Mouse (Mus musculus) left cerebral cortex, adult 2 months (tissue): ENCODE results near the gene Ccdc159. TPM values are rescaled to one million over a fixed set of nuclear protein-coding genes. Genes with fewer than 3 reads are reported as not detected.
A peak's percentile ranks its signal among the peaks of the same experiment; 100 is the strongest.

Source experiments
- DNase-seq, 2 experiments: peaks; one replicate each; pipeline ENCODE4 v3.0.0; 2021 to 2022; ENCODE audit warnings: low spot score in 2 of 2, mixed read lengths in 1 of 2; ENCODE audit errors: extremely low spot score in 1 of 2
- H3K27ac ChIP-seq: fragments of 200-600 bp; 2 replicates; pipeline ENCODE4 v1.8.1; 2022
- H3K4me3 ChIP-seq: fragments of 200-600 bp; 2 replicates; pipeline ENCODE4 v1.8.1; 2022
- CTCF ChIP-seq: fragments of 200-600 bp; IDR thresholded peaks from 2 replicates; pipeline ENCODE4 v1.8.1; 2022; ENCODE audit warnings: antibody characterized with exemption, mild to moderate bottlenecking, moderate library complexity
- intact Hi-C: fragments of 180-260 bp; cut with DNase I; formaldehyde crosslinking; loops from one replicate; pipeline ENCODE4 v1.15.1; 2025
- total RNA-seq, 2 experiments: library from RNA; stranded (reverse); gene quantifications; 2 replicates each; pipeline ENCODE4 v1.2.3; 2021

Ccdc159 gene
- total RNA-seq, 2 experiments from 2014 or later: 18.2 to 18.9 TPM

- no peak for TF ChIP-seq CTCF
- Histone ChIP-seq H3K4me3 (no peak overlapping the region), H3K27ac (no peak overlapping the region)
- intact Hi-C loops: no loop called here
- DNase-seq: no peak
Measured at GRCm38 (mm10) chr9:21968883-21969282, 41.6 kb downstream of the Ccdc159 start.

GRCm38 (mm10) chr9:21969304-21969703, 42.0 kb downstream of the Ccdc159 start:
- no peak for TF ChIP-seq CTCF
- intact Hi-C loops: no loop called here
- Histone ChIP-seq H3K27ac (no peak overlapping the region), H3K4me3 (no peak overlapping the region)
- DNase-seq: no peak

GRCm38 (mm10) chr9:21976626-21977175, 49.4 kb downstream of the Ccdc159 start:
- no peak for TF ChIP-seq CTCF
- H3K4me3 ChIP-seq: no peak overlapping the region
- no peak for DNase-seq
- intact Hi-C loops: loop anchor here (5.0 kb wide), 1 partner anchor 171 kb away; no protein-coding TSS in a partner anchor
- no peak overlapping the region for H3K27ac ChIP-seq

GRCm38 (mm10) chr9:21977331-21977730, 50.1 kb downstream of the Ccdc159 start:
- H3K4me3 ChIP-seq: no peak overlapping the region
- intact Hi-C loops: loop anchor here (5.0 kb wide), 1 partner anchor 170 kb away; no protein-coding TSS in a partner anchor
- DNase-seq: no peak
- H3K27ac ChIP-seq: no peak overlapping the region
- no peak for TF ChIP-seq CTCF

- DNase-seq: no peak
- peak; percentile 64 for TF ChIP-seq CTCF
- intact Hi-C loops: loop anchor here (2.0 to 5.0 kb wide), 2 partner anchors 77 to 169 kb away; no protein-coding TSS in a partner anchor
Measured at GRCm38 (mm10) chr9:21977972-21978371, 50.7 kb downstream of the Ccdc159 start.

GRCm38 (mm10) chr9:21978398-21979128, 51.3 kb downstream of the Ccdc159 start:
- no peak for DNase-seq
- Histone ChIP-seq H3K27ac (no peak overlapping the region), H3K4me3 (no peak overlapping the region)
- TF ChIP-seq CTCF: no peak
- intact Hi-C loops: loop anchor here (2.0 to 5.0 kb wide), 2 partner anchors 76 to 169 kb away; no protein-coding TSS in a partner anchor

More at GRCm38 (mm10) chr9:21977972-21978371, 50.7 kb downstream of the Ccdc159 start:
- no peak overlapping the region for H3K4me3 ChIP-seq
- no peak overlapping the region for H3K27ac ChIP-seq

- DNase-seq: no peak
- Histone ChIP-seq H3K27ac (no peak overlapping the region), H3K4me3 (no peak overlapping the region)
- TF ChIP-seq CTCF: no peak
- intact Hi-C loops: no loop called here
Measured at GRCm38 (mm10) chr9:21983911-21984310, 56.6 kb downstream of the Ccdc159 start.

Other genes with a start within 250 kb of the Ccdc159 start
- gene Ldlr, start 204.0 kb upstream of the Ccdc159 start, total RNA-seq: 10 to 100 TPM; 15.8 to 17.7 TPM
- gene Spc24, start 167.2 kb upstream of the Ccdc159 start, total RNA-seq: 1 to 10 TPM; 1.7 to 2.4 TPM
- 1 to 10 TPM; 8.5 to 8.8 TPM for gene Kank2, start 128.7 kb upstream of the Ccdc159 start, total RNA-seq
- not detected for gene Angptl8, start 92.0 kb upstream of the Ccdc159 start, total RNA-seq
- 10 to 100 TPM; 15.8 to 18.1 TPM for gene Dock6, start 74.8 kb upstream of the Ccdc159 start, total RNA-seq
- gene Rab3d, start 9.3 kb upstream of the Ccdc159 start, total RNA-seq: 10 to 100 TPM; 10.9 to 15.7 TPM
- gene Tmem205, start 85 bp downstream of the Ccdc159 start, total RNA-seq: 10 to 100 TPM; 31.4 to 35.5 TPM
- gene Plppr2, start 9.6 kb downstream of the Ccdc159 start, total RNA-seq: 100 to 1,000 TPM; 181 to 183 TPM
- gene Swsap1, start 28.3 kb downstream of the Ccdc159 start, total RNA-seq: 10 to 100 TPM; 12.7 to 14.0 TPM
- gene Epor, start 36.0 kb downstream of the Ccdc159 start, total RNA-seq: 10 to 100 TPM; 10.2 to 12.1 TPM
- gene Rgl3, start 62.0 kb downstream of the Ccdc159 start, total RNA-seq: 1 to 10 TPM; 2.1 to 3.1 TPM
- 10 to 100 TPM in 1 of 2 experiments, 1 to 10 TPM in 1; 9.3 to 10.7 TPM for gene Ccdc151, start 75.2 kb downstream of the Ccdc159 start, total RNA-seq
- 100 to 1,000 TPM in 1 of 2 experiments, 10 to 100 TPM in 1; 85.9 to 104 TPM for gene Prkcsh, start 75.3 kb downstream of the Ccdc159 start, total RNA-seq
- 100 to 1,000 TPM; 148 to 153 TPM for gene Elavl3, start 124.6 kb downstream of the Ccdc159 start, total RNA-seq
- 1 to 10 TPM; 2.1 to 2.3 TPM for gene Gm49318, start 143.8 kb downstream of the Ccdc159 start, total RNA-seq
- 10 to 100 TPM; 20.0 to 24.8 TPM for gene Zfp653, start 143.9 kb downstream of the Ccdc159 start, total RNA-seq
- 10 to 100 TPM; 43.0 to 46.8 TPM for gene Ecsit, start 158.0 kb downstream of the Ccdc159 start, total RNA-seq
- 1 to 10 TPM in 1 of 2 experiments, under 1 TPM in 1; 0.41 to 1.3 TPM for gene Cnn1, start 171.7 kb downstream of the Ccdc159 start, total RNA-seq
- 10 to 100 TPM; 63.4 to 65.3 TPM for gene Elof1, start 189.7 kb downstream of the Ccdc159 start, total RNA-seq
- under 1 TPM in 1 of 2 experiments, not detected in 1; 0.51 TPM for gene Acp5, start 208.2 kb downstream of the Ccdc159 start, total RNA-seq
- gene Pigyl, start 229.4 kb downstream of the Ccdc159 start, total RNA-seq: 10 to 100 TPM; 40.1 to 43.4 TPM